Mouse (Mus musculus): ENCODE measurements around the gene Fam118b. TPM values are rescaled to one million over a fixed set of nuclear protein-coding genes. Genes with fewer than 3 reads are reported as not detected.
A peak's percentile ranks its signal among the peaks of the same experiment; 100 is the strongest.

Fam118b gene
- polyA plus RNA-seq, 1 experiment, result 30.3 TPM

- Histone ChIP-seq H3K4me1 (ENCODE audit: control insufficient read depth, insufficient read depth, low read length) (0 out of 2 replicates have a peak, but pooled peaks cover 3% of the 10 kb centered on the region), H3K27ac (ENCODE audit: insufficient read depth, low read length) (peak within 1 kb of the TSS; percentile 5; the same call in 1 of the 2 replicates), H3K4me3 (ENCODE audit: insufficient read depth, low read length) (peak within 1 kb of the TSS; percentile 90)
- peak; percentile 53; the same call in 1 of the 2 replicates for TF ChIP-seq POLR2A (IDR thresholded peaks at IDR 0.05; ENCODE audit: low read depth, low read length)
- TF ChIP-seq CTCF (IDR thresholded peaks at IDR 0.05; ENCODE audit: borderline replicate concordance, insufficient read depth, low read length), result peak; percentile 63
Observed at GRCm38 (mm10) chr9:35199772-35200471, 67.7 kb downstream of the Fam118b start, which contains the start of the genes Srpr and Tirap. Gene Srpr, plus strand, starts transcription at chr9:35200175. Gene Tirap, minus strand, starts transcription at chr9:35200291.

- peak overlapping the region; percentile 90 for H3K4me3 ChIP-seq (ENCODE audit: insufficient read depth, low read length)
- H3K4me1 ChIP-seq (ENCODE audit: control insufficient read depth, insufficient read depth, low read length), result 0 out of 2 replicates have a peak, but pooled peaks cover 3% of the 10 kb centered on the region
- peak overlapping the region; percentile 5; the same call in 1 of the 2 replicates for H3K27ac ChIP-seq (ENCODE audit: insufficient read depth, low read length)
- no peak for TF ChIP-seq POLR2A (IDR thresholded peaks at IDR 0.05; ENCODE audit: low read depth, low read length)
- TF ChIP-seq CTCF (IDR thresholded peaks at IDR 0.05; ENCODE audit: borderline replicate concordance, insufficient read depth, low read length), result no peak
Observed at GRCm38 (mm10) chr9:35198945-35199771, 68.4 kb downstream of the Fam118b start.

- H3K27ac ChIP-seq (ENCODE audit: insufficient read depth, low read length), result no peak overlapping the region
- no peak overlapping the region for H3K4me3 ChIP-seq (ENCODE audit: insufficient read depth, low read length)
- 0 out of 2 replicates have a peak, but pooled peaks cover 3% of the 10 kb centered on the region for H3K4me1 ChIP-seq (ENCODE audit: control insufficient read depth, insufficient read depth, low read length)
- TF ChIP-seq POLR2A (IDR thresholded peaks at IDR 0.05; ENCODE audit: low read depth, low read length) (no peak), CTCF (IDR thresholded peaks at IDR 0.05; ENCODE audit: borderline replicate concordance, insufficient read depth, low read length) (no peak)
Observed at GRCm38 (mm10) chr9:35198351-35198750, 69.3 kb downstream of the Fam118b start.

GRCm38 (mm10) chr9:35197625-35198024, 70.0 kb downstream of the Fam118b start:
- H3K27ac ChIP-seq (ENCODE audit: insufficient read depth, low read length), result no peak overlapping the region
- TF ChIP-seq POLR2A (IDR thresholded peaks at IDR 0.05; ENCODE audit: low read depth, low read length) (no peak), CTCF (IDR thresholded peaks at IDR 0.05; ENCODE audit: borderline replicate concordance, insufficient read depth, low read length) (no peak)
- H3K4me1 ChIP-seq (ENCODE audit: control insufficient read depth, insufficient read depth, low read length), result 0 out of 2 replicates have a peak, but pooled peaks cover 3% of the 10 kb centered on the region
- no peak overlapping the region for H3K4me3 ChIP-seq (ENCODE audit: insufficient read depth, low read length)

GRCm38 (mm10) chr9:35194048-35194447, 73.6 kb downstream of the Fam118b start:
- no peak for TF ChIP-seq POLR2A (IDR thresholded peaks at IDR 0.05; ENCODE audit: low read depth, low read length)
- no peak overlapping the region for H3K27ac ChIP-seq (ENCODE audit: insufficient read depth, low read length)
- H3K4me3 ChIP-seq (ENCODE audit: insufficient read depth, low read length), result no peak overlapping the region
- no peaks in the 10 kb centered on the region for H3K4me1 ChIP-seq (ENCODE audit: control insufficient read depth, insufficient read depth, low read length)

- Histone ChIP-seq H3K27ac (ENCODE audit: insufficient read depth, low read length) (no peak overlapping the region), H3K4me3 (ENCODE audit: insufficient read depth, low read length) (no peak overlapping the region), H3K4me1 (ENCODE audit: control insufficient read depth, insufficient read depth, low read length) (no peaks in the 10 kb centered on the region)
- TF ChIP-seq POLR2A (IDR thresholded peaks at IDR 0.05; ENCODE audit: low read depth, low read length) (no peak), CTCF (IDR thresholded peaks at IDR 0.05; ENCODE audit: borderline replicate concordance, insufficient read depth, low read length) (no peak)
Observed at GRCm38 (mm10) chr9:35192983-35193542, 74.5 kb downstream of the Fam118b start.

- no peaks in the 10 kb centered on the region for H3K4me1 ChIP-seq (ENCODE audit: control insufficient read depth, insufficient read depth, low read length)
- no peak overlapping the region for H3K4me3 ChIP-seq (ENCODE audit: insufficient read depth, low read length)
- TF ChIP-seq POLR2A (IDR thresholded peaks at IDR 0.05; ENCODE audit: low read depth, low read length) (no peak), CTCF (IDR thresholded peaks at IDR 0.05; ENCODE audit: borderline replicate concordance, insufficient read depth, low read length) (no peak)
- H3K27ac ChIP-seq (ENCODE audit: insufficient read depth, low read length), result no peak overlapping the region
Observed at GRCm38 (mm10) chr9:35188700-35189099, 78.9 kb downstream of the Fam118b start.

- Histone ChIP-seq H3K4me1 (ENCODE audit: control insufficient read depth, insufficient read depth, low read length) (no peaks in the 10 kb centered on the region), H3K4me3 (ENCODE audit: insufficient read depth, low read length) (no peak overlapping the region), H3K27ac (ENCODE audit: insufficient read depth, low read length) (no peak overlapping the region)
- TF ChIP-seq CTCF (IDR thresholded peaks at IDR 0.05; ENCODE audit: borderline replicate concordance, insufficient read depth, low read length) (no peak), POLR2A (IDR thresholded peaks at IDR 0.05; ENCODE audit: low read depth, low read length) (no peak)
Observed at GRCm38 (mm10) chr9:35187351-35187903, 80.2 kb downstream of the Fam118b start.

GRCm38 (mm10) chr9:35186430-35186829, 81.2 kb downstream of the Fam118b start:
- H3K27ac ChIP-seq (ENCODE audit: insufficient read depth, low read length), result no peak overlapping the region
- no peaks in the 10 kb centered on the region for H3K4me1 ChIP-seq (ENCODE audit: control insufficient read depth, insufficient read depth, low read length)
- H3K4me3 ChIP-seq (ENCODE audit: insufficient read depth, low read length), result no peak overlapping the region
- TF ChIP-seq CTCF (IDR thresholded peaks at IDR 0.05; ENCODE audit: borderline replicate concordance, insufficient read depth, low read length) (no peak), POLR2A (IDR thresholded peaks at IDR 0.05; ENCODE audit: low read depth, low read length) (no peak)

Data from embryonic fibroblast, embryonic 13.5 days (primary cell).